Mouse (Mus musculus) limb, embryonic 15.5 days (tissue): Measurements from ENCODE around the gene Olfr715b. TPM values are rescaled to one million over a fixed set of nuclear protein-coding genes. Genes with fewer than 3 reads are reported as not detected.
"Not testable (repeated sequence)": the region's sequence is repeated elsewhere in the genome, so short reads cannot be mapped to it uniquely, and the experiment has no call there.

ENCODE experiments used
- ATAC-seq: fragments of 200-750 bp; cut with Nextera tagmentation; 2 replicates; pipeline ENCODE4 v1.8.0; 2017; ENCODE audit warnings: low read depth, moderate TSS enrichment; ENCODE audit not compliant: insufficient number of reproducible peaks, low FRiP score, low TSS enrichment
- H3K27ac ChIP-seq: fragments of 300-500 bp; sonication (generic); 2 replicates; pipeline ENCODE4 v1.5.1; 2015; ENCODE audit warnings: moderate library complexity, mild to moderate bottlenecking, inconsistent platforms
- H3K27me3 ChIP-seq: fragments of 300-500 bp; sonication (generic); 2 replicates; pipeline ENCODE4 v1.6.1; 2015; ENCODE audit warnings: inconsistent platforms
- H3K36me3 ChIP-seq: fragments of 300-500 bp; sonication (generic); 2 replicates; pipeline ENCODE4 v1.6.1; 2015; ENCODE audit warnings: inconsistent platforms
- H3K4me1 ChIP-seq: fragments of 300-500 bp; sonication (generic); 2 replicates; pipeline ENCODE4 v1.6.1; 2015; ENCODE audit warnings: inconsistent platforms
- H3K4me2 ChIP-seq: fragments of 300-500 bp; sonication (generic); 2 replicates; pipeline ENCODE4 v1.6.1; 2015; ENCODE audit warnings: mild to moderate bottlenecking, inconsistent platforms
- H3K4me3 ChIP-seq: fragments of 300-500 bp; sonication (generic); 2 replicates; pipeline ENCODE4 v1.5.1; 2015; ENCODE audit warnings: mild to moderate bottlenecking, inconsistent platforms
- H3K9ac ChIP-seq: fragments of 300-500 bp; sonication (generic); 2 replicates; pipeline ENCODE4 v1.6.1; 2015; ENCODE audit warnings: inconsistent platforms
- H3K9me3 ChIP-seq: fragments of 300-500 bp; sonication (generic); 2 replicates; pipeline ENCODE4 v1.6.1; 2016; ENCODE audit warnings: inconsistent platforms
- WGBS: fragments of 180-500 bp; shearing (Covaris S2); methylation state at CpG from one replicate; pipeline ENCODE4 v1.1.7; 2015; 5-methylcytosine and 5-hydroxymethylcytosine counted together
- polyA plus RNA-seq: library from polyadenylated mRNA; unstranded; fragments of >200 nt; fragmentation: Nextera tagmentation; extraction: Ambion mirVana; gene quantifications from 2 replicates; pipeline ENCODE4 v1.2.1, GENCODE M21; 2015

Gene Olfr715b
- polyA plus RNA-seq: not detected in 2 replicates

- ATAC-seq: not testable (repeated sequence)
These were observed at the start of gene Olfr715b for GRCm38 (mm10) chr7:107110269-107110668. Gene Olfr715b, minus strand, starts transcription at chr7:107110369.

GRCm38 (mm10) chr7:107138027-107138426 is 27.9 kb upstream of the Olfr715b start, which contains the start of gene Olfr716:
Gene Olfr716, plus strand, starts transcription at chr7:107138327.
- H3K27ac ChIP-seq, H3K9me3 ChIP-seq, H3K4me1 ChIP-seq, H3K9ac ChIP-seq, H3K4me2 ChIP-seq, ATAC-seq, H3K27me3 ChIP-seq, H3K36me3 ChIP-seq, H3K4me3 ChIP-seq: not testable (repeated sequence)
- WGBS: 75% methylated on average over 2 of the region's 2 CpGs

More at GRCm38 (mm10) chr7:107110269-107110668, at the start of gene Olfr715b:
- H3K4me1 ChIP-seq, H3K27ac ChIP-seq, H3K36me3 ChIP-seq, H3K9ac ChIP-seq, H3K4me2 ChIP-seq, H3K9me3 ChIP-seq, H3K27me3 ChIP-seq, H3K4me3 ChIP-seq: not testable (repeated sequence)
- WGBS: 72% methylated on average over 2 of the region's 2 CpGs

- WGBS: 74% methylated on average over 3 of the region's 3 CpGs
- not testable (repeated sequence) for H3K9ac ChIP-seq, H3K4me2 ChIP-seq, H3K27me3 ChIP-seq, ATAC-seq, H3K9me3 ChIP-seq, H3K27ac ChIP-seq, H3K4me3 ChIP-seq, H3K36me3 ChIP-seq, H3K4me1 ChIP-seq
These were observed 20.8 kb upstream of the Olfr715b start, which contains the start of gene Olfr715 for GRCm38 (mm10) chr7:107130983-107131382. Gene Olfr715, minus strand, starts transcription at chr7:107131083.

- Histone ChIP-seq H3K27ac (no peak within 1 kb of the TSS), H3K27me3 (no peaks in the 10 kb centered on the region), H3K4me1 (no peaks in the 10 kb centered on the region), H3K9me3 (no peaks in the 10 kb centered on the region), H3K9ac (no peak within 1 kb of the TSS), H3K4me2 (no peak within 1 kb of the TSS), H3K36me3 (no peaks in the 10 kb centered on the region), H3K4me3 (no peak within 1 kb of the TSS)
- no peak for ATAC-seq
- 53% methylated on average over 1 of the region's 1 CpGs for WGBS
These were observed 17.2 kb downstream of the Olfr715b start, which contains the start of gene Olfr17 for GRCm38 (mm10) chr7:107092920-107093319. Gene Olfr17, plus strand, starts transcription at chr7:107093220.

GRCm38 (mm10) chr7:107070681-107071080 is 39.5 kb downstream of the Olfr715b start, which contains the start of gene Olfr714:
Gene Olfr714, plus strand, starts transcription at chr7:107070981.
- H3K27ac ChIP-seq: no peak within 1 kb of the TSS
- peaks cover 5% of the 10 kb centered on the region; the same call in 1 of the 2 replicates for H3K9me3 ChIP-seq
- no peaks in the 10 kb centered on the region for H3K4me1 ChIP-seq
- H3K4me3 ChIP-seq: no peak within 1 kb of the TSS
- no peaks in the 10 kb centered on the region for H3K27me3 ChIP-seq
- H3K36me3 ChIP-seq: no peaks in the 10 kb centered on the region
- 83% methylated on average over 2 of the region's 2 CpGs for WGBS
- ATAC-seq: no peak
- no peak within 1 kb of the TSS for H3K9ac ChIP-seq
- no peak within 1 kb of the TSS for H3K4me2 ChIP-seq

Other genes with a start within 250 kb of the Olfr715b start
- not detected in 2 replicates for gene Olfr704, start 247.2 kb downstream of the Olfr715b start, polyA plus RNA-seq
- not detected in 2 replicates for gene Olfr705, start 233.5 kb downstream of the Olfr715b start, polyA plus RNA-seq
- gene Olfr706, start 222.2 kb downstream of the Olfr715b start, polyA plus RNA-seq: not detected in 2 replicates
- gene Olfr707, start 209.1 kb downstream of the Olfr715b start, polyA plus RNA-seq: not detected in 2 replicates
- not detected in 2 replicates for gene Olfr1532-ps1, start 202.4 kb downstream of the Olfr715b start, polyA plus RNA-seq
- gene Olfr709-ps1, start 178.2 kb downstream of the Olfr715b start, polyA plus RNA-seq: not detected in 2 replicates
- gene Olfr710, start 162.1 kb downstream of the Olfr715b start, polyA plus RNA-seq: not detected in 2 replicates
- not detected in 2 replicates for gene Olfr6, start 146.4 kb downstream of the Olfr715b start, polyA plus RNA-seq
- gene Olfr711, start 134.9 kb downstream of the Olfr715b start, polyA plus RNA-seq: not detected in 2 replicates
- gene Olfr2, start 104.3 kb downstream of the Olfr715b start, polyA plus RNA-seq: not detected in 2 replicates
- not detected in 2 replicates for gene Olfr713, start 79.2 kb downstream of the Olfr715b start, polyA plus RNA-seq
- gene Olfr714, start 39.4 kb downstream of the Olfr715b start, polyA plus RNA-seq: not detected in 2 replicates
- gene Olfr17, start 17.1 kb downstream of the Olfr715b start, polyA plus RNA-seq: not detected in 2 replicates
- not detected in 2 replicates for gene Olfr715, start 20.7 kb upstream of the Olfr715b start, polyA plus RNA-seq
- gene Olfr716, start 28.0 kb upstream of the Olfr715b start, polyA plus RNA-seq: not detected in 2 replicates
- not detected in 2 replicates for gene Nlrp14, start 56.6 kb upstream of the Olfr715b start, polyA plus RNA-seq
- not detected in 2 replicates for gene Rbmxl2, start 99.1 kb upstream of the Olfr715b start, polyA plus RNA-seq